Mouse (Mus musculus) lung, postnatal 0 days (tissue): ENCODE data around the gene Olfr18.

Experiments
- CTCF ChIP-seq: IDR thresholded peaks from 2 replicates; pipeline ENCODE4 v1.5.1; 2016; ENCODE audit warnings: antibody characterized with exemption, mild to moderate bottlenecking
- EP300 ChIP-seq: IDR thresholded peaks from 2 replicates; pipeline ENCODE4 v1.6.1; 2016; ENCODE audit warnings: antibody characterized with exemption, mild to moderate bottlenecking, control low read depth

GRCm38 (mm10) chr9:20385343-20385703 is 49.4 kb upstream of the Olfr18 start:
- TF ChIP-seq EP300 (no peak), CTCF (no peak)
